Mouse (Mus musculus) heart, adult 2 months (tissue): ENCODE measurements at regions not wholly inside any gene's neighbourhood (a gene's known extent, or its start where the extent isn't known, plus 50 kb on each side); places are given as distances from the start of the nearest gene placed in this dataset.

Experiments
- CTCF ChIP-seq: fragments of 200-600 bp; IDR thresholded peaks from 2 replicates; pipeline ENCODE4 v1.8.1; 2022; ENCODE audit warnings: antibody characterized with exemption, mild to moderate bottlenecking, moderate library complexity
- POLR2A ChIP-seq: fragments of 200-500 bp; IDR thresholded peaks from 2 replicates; pipeline ENCODE4 v1.6.1; 2011; ENCODE audit warnings: mild to moderate bottlenecking, low read depth, low read length, control low read depth; ENCODE audit not compliant: insufficient read depth

- no peak for TF ChIP-seq CTCF
- TF ChIP-seq POLR2A = no peak
Observed at GRCm38 (mm10) chr1:151125028-151125659, 57.2 kb upstream of the Gm47985 start.
